Mouse (Mus musculus) layer of hippocampus, postnatal 36 days (tissue): ENCODE data around the gene Methig1. TPM values are rescaled to one million over a fixed set of nuclear protein-coding genes. Genes with fewer than 3 reads are reported as not detected.

Source experiments
- DNase-seq, 2 experiments: peaks; one replicate each; pipeline ENCODE4 v3.0.0; 2022
- total RNA-seq, 2 experiments: library from RNA; stranded (reverse); gene quantifications; 2 replicates each; pipeline ENCODE4 v1.2.3; 2021

Methig1 gene
- total RNA-seq, 2 experiments from 2014 or later: not detected

- DNase-seq: no peak
These were observed 71.6 kb downstream of the Methig1 start, which contains the start of gene Slc11a2 for GRCm38 (mm10) chr15:100424396-100425122. Gene Slc11a2, minus strand, starts transcription at chr15:100425072.

GRCm38 (mm10) chr15:100428296-100428905 is 75.5 kb downstream of the Methig1 start:
- DNase-seq: no peak

- DNase-seq: peak in 1 of 2 experiments; percentile 24
These were observed 77.1 kb downstream of the Methig1 start for GRCm38 (mm10) chr15:100429959-100430565.

GRCm38 (mm10) chr15:100433234-100433633 is 80.3 kb downstream of the Methig1 start:
- DNase-seq: no peak

Other genes starting within 250 kb of the Methig1 start
- gene Atf1, start 125.3 kb upstream of the Methig1 start, total RNA-seq: 10 to 100 TPM; 17.4 to 22.9 TPM
- not detected for gene Tmprss12, start 72.3 kb upstream of the Methig1 start, total RNA-seq
- 10 to 100 TPM; 33.7 to 40.8 TPM for gene Mettl7a1, start 49.0 kb upstream of the Methig1 start, total RNA-seq
- under 1 TPM; 0.40 to 0.63 TPM for gene Mettl7a3, start 18.2 kb upstream of the Methig1 start, total RNA-seq
- 1 to 10 TPM in 1 of 2 experiments, under 1 TPM in 1; 0.76 to 1.0 TPM for gene Mettl7a2, start 51 bp downstream of the Methig1 start, total RNA-seq
- gene Higd1c, start 11.4 kb downstream of the Methig1 start, total RNA-seq: not detected
- not detected for gene Gm5475, start 69.0 kb downstream of the Methig1 start, total RNA-seq
- gene Slc11a2, start 71.9 kb downstream of the Methig1 start, total RNA-seq: 10 to 100 TPM; 54.0 to 61.5 TPM
- gene Letmd1, start 115.9 kb downstream of the Methig1 start, total RNA-seq: 10 to 100 TPM; 60.0 to 63.0 TPM
- gene Csrnp2, start 142.3 kb downstream of the Methig1 start, total RNA-seq: 10 to 100 TPM; 25.8 to 26.1 TPM
- 10 to 100 TPM; 26.9 to 33.4 TPM for gene Tfcp2, start 198.9 kb downstream of the Methig1 start, total RNA-seq
- gene Pou6f1, start 246.8 kb downstream of the Methig1 start, total RNA-seq: 100 to 1,000 TPM; 105 to 106 TPM